Mouse (Mus musculus) adrenal gland, adult (tissue): ENCODE measurements around the gene 1810055G02Rik.
A peak's percentile ranks its signal among the peaks of the same experiment; 100 is the strongest.

Source experiments
- DNase-seq, 2 experiments: peaks; one replicate each; pipeline ENCODE4 v3.0.0; 2022 to 2023; ENCODE audit warnings: low spot score in 1 of 2; ENCODE audit not compliant: inconsistent age in 2 of 2

1810055G02Rik gene

DNA sequence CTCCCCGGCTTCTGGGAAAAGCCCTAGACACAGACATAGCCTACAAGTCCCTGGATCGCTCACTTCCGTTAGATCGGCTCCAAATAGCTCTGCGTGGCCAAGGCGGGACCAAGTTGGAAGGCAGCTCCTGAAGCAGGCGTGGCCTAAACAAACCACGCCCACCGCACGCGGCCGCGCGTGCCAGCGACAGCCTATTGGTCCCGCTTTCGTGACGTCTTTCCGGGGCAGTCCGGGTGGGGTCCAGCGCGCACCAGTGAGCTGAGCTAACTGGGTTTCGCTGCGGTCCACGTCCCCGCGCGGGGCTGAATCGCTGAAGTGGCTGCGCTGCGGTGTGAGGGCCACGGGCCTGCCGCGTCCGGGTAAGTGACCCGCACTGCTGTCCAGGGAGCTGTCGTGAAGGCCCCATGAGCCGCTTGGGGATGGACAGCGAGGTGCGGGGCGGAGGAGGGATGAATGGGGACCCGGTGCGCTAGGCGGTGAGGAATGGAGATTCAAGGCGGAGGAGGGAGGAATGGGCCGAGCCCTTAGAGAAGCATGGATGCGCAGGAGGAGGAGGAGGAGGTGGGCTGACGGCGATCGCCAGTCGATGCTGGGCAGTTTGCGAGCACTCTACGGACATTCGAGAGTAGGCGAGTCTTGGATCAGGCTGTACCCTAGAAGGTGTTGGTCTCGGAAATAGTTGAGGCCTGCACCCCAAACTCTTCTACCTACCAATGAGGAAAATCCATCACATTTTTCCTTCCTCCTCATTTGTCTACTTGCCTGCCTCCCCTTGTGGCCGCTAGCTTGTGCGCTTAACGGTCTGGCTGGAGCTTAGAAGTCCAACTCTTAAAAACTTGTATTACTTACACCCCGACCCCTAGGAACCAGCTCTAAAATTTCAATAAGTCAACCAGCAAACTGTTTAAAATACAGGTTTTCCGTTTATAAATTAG lies at the start of gene 1810055G02Rik:
TSS of gene 1810055G02Rik (plus strand) at position 216 of the 935 bp plus-strand sequence.
- DNase-seq: peak; percentile 99

DNA sequence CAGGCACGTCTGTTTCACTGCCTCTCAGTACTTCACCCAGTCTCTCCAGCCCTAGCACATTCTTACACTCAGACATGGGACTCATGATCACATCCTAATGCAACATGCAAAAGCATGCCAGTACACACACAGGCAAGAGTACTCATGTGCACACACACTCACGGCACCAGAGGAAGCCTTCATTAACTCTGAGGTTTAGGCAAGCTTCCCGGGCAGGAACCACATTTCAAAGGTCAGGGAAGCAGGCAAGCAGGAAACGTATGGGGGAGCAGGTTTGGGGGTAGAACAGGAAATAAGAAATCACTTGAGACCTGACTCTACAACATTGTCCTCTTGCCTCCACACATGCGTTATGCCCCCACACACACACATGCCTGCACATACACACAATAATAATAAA lies 42.6 kb upstream of the 1810055G02Rik start:
- DNase-seq: peak; percentile 45 to 75

DNA sequence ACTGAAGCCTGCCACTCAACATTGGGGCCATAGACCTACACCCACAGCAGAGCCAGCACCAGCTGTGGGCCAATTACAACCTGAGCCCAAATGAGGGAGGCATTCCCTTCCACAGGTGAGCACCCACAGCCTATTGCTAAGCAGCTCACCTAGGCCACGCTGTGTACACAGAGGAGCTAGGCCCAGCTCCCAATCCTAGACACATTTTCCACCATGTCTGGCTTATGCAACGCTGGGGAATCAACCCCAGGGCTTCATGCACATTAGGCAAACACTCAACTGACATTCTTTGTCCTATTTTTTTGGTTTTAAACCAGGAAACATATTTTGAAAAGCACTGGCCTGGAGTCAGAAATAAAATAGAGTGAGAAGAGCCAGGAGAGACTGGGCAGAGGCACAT lies 41.5 kb upstream of the 1810055G02Rik start:
- DNase-seq: no peak

DNA sequence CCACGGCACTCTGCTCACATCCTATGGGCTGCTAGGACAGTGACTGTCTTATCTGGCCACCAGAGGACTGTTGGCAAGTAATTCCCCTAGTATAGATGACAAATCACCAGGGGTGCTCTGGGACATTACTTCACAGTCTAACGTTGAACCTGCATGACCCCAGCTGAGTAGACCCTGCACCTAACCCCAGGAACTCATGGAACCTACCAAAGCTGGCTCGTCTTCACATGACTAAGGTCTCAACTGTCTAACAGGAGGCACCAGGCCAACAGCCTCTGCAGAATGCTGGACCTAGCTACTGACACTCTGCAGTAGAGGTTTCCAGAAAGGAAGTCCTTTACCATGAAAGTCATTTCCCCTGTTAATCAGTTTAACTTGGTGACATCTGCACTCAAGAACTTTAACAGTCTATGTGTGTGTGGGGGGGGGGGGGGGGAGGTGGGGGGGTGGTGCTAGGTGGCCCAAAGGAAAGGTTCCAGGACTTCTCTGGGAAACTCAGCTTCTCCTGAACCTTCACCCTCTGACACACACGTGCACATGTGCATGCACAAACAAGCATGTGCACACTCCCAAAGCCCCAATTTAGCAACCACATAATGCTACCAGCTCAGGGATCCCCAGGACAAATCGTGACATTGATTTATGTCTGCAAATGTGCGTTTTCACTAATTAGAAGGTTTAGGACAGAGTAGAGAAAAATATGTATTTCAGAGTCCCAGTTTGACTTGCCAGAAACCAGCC lies 40.8 kb upstream of the 1810055G02Rik start:
- DNase-seq: peak; percentile 63 to 75

DNA sequence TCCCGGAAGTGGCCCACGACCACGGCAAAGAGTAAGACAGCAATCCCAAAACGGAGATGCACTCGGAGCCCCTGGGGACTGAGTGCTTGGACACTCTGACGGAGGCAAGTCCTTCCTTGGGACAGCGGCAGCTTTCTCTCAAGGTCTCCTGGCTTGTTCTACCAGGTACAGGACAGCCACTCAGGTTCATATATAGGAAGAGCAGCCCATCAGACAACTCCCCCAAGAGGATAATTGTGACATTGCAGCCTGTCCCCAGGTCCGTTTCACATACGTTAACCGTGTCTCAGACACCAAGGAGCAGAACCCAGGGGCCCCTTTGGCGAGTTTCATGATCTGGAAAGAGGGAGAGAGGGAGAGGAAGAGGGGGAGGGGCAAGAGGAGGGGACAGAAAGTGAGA lies 40.1 kb upstream of the 1810055G02Rik start:
- DNase-seq: peak in 1 of 2 experiments; percentile 21

DNA sequence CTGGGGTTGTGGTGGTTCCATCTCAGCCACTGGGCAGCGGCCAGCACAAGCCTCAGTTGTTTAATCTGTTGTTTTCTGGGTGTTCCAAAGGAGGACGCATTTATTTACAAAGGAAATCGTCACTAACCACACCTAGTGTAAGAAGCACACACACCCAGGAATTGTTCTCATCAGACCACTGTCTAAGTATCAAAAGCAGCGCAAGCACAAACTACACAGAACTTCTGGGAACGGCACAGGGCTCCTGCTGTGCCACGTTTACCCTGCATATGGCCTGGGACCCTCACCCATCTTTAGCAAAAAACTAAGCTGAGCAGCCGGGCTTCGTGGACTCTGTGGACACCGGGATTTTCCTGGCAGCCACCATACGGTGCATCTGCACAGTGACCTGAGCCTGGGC lies 39.5 kb upstream of the 1810055G02Rik start:
- no peak for DNase-seq

DNA sequence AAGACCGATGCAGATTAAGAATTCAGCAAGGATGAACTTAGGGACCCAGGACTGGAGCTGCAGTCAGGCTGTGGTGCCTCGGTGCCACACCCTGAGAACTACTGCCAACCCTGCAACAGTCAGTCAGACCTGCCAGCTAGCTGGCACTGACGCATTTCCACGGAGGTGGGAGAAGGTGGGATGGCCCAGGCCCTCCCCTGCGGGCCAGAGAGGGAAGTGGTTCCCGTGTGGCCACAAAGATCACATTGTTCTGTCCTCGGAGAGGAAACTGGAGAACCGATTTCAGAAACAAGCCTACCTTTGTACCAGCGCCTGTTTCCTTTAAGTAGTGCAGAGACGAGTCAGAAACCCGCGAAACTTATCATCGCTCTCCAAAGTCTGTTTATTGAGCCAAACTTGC lies 39.0 kb upstream of the 1810055G02Rik start:
- DNase-seq: peak; percentile 69 to 80

DNA sequence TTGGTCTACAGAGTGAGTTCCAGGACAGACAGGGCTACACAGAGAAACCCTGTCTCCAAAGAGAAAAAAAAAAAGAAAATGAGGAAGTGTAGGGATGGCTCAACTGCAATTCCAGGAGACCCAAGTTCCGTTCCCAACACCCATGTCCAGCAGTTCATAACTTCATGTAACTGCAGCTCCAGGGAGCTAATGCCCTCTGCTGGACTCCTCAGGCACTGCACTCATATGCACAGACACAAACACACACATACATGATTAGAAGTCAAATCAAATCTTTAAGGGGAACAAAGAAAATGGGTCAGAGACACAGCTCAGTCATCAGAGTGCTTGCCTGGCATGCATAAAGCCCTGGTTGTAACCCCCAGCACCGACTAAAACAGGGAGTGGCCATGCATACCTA lies 34.9 kb upstream of the 1810055G02Rik start:
- DNase-seq: peak in 1 of 2 experiments; percentile 44

DNA sequence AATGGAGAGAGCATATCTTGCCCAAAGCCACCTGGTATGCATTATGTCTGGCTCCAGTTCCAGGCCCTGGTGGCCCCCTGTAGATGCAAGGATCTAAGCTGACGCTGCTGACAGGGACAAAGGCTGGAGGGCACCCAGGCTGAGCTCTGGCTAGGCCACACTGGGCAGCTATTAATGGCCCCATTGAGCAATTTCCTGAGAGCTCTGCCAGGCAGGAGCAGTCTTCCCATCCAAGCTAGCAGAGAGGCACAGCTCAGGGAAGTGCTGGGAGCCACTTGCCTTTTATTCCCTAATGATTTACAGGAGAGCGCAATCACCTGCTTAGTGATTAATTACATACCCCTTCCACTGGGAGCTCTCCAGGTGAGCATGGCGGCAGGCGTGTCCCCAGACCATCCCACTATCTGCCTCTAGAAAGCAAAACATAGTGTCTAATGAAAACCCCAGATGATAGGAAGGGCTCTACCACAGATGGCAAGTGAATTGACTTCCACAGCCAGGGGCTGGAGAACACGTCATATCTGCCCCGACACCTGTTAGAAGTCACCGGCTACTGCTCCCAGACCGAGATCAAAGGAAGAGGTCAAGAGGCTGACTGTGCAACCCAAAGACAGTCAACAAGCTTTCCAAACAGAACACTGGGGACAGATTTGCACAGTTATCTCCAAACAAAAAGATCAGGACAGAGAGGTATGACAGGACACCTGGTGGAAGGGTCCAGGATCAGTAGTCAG lies 33.8 kb upstream of the 1810055G02Rik start:
- peak; percentile 55 to 86 for DNase-seq

DNA sequence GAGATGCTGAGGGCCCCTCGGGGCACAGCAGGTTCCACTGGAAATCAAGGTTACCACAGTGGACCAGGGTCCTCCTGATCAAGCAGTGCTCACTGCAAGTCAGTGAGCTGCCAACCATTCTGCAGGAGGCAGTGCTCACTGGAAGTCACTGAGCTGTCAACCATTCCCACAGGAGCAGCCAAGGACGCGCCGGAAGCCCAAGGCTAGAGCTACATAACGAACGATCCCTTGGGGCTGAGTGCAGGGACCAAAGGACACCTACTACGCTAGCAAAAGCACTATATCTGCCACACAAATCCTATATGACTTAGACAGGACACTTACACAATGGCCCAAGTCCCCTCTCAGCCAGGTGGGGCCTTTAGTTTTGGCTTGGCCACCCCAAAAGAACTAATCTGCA lies 27.4 kb upstream of the 1810055G02Rik start:
- DNase-seq: peak; percentile 86 to 93

DNA sequence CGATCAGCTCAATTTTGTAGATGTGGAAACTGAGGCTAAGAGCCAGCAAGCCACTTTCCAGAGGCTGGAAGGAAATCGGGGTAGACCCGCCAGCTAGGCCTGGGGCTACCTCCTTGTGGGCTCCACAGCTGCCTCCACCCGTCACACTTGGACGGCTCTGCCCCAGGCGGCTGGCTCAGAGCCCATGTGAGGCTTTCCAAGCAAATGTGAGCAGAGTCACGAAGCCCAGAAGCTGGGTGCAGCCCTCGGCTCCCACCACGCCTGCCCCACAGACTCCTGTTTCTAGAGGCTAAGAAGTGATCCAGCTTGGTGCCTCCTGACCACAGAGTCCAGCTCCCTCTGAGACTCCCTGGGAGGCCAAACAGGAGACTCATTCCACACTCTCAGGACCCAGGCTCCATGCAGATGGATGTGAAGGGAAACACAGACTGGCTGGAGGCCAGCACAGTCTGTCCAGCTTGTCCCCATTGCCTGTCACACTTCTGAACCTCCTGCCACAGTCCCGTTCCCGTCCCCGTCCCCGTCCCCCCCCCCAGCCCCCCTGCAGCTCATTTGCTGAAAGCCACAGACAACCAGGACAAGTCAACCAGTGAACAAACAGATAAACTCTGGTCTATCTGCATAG lies 26.7 kb upstream of the 1810055G02Rik start:
- peak; percentile 85 to 95 for DNase-seq

DNA sequence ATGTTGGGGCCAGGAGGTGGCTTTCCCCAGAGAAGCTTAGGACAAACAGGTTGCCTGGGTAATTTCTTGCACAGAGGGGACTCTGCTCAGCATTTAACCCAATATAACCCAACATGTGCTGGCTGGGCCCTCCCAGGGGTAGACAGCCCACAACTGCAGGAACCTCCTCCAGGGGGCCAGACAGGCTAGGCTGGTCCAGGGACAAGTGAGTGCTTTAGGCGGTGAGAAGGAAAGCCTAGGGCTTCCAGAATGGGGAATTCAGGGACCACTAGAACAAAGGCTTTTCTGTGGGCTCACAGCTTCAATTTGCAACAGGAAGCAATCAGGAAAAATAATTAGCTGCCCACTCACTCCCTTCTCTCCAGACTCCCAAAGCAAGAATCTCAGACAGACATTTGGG lies 23.7 kb upstream of the 1810055G02Rik start:
- DNase-seq: peak in 1 of 2 experiments; percentile 51

DNA sequence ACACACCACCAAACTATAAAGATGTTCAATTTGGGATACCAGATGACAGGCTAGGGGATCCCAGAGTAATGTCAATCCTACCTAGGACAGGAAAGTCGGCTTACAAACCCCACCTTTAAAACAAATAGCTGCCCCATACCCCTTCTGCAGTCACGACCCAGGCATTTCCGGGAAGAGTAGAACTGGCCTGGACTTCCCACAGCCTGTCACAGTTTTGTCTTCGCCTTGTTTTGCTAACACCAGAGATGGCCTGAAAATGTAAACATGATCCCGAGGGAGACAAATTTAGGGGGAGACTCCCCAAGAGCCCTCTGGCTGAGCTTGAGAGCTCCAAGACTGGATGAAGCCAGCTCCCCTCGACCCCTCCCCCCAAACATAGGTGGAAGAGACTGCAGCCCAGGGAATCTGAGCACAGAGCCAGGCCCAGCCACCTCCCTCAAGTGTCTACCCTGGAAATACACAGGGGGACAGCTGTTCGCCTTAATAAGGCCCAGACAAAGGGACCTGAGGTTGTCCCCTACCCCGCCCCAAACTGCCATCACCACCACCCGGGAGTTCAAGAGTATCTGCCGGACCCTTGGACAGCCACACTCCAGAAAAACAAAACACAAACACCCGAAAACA lies 23.0 kb upstream of the 1810055G02Rik start:
- DNase-seq: peak in 1 of 2 experiments; percentile 79

DNA sequence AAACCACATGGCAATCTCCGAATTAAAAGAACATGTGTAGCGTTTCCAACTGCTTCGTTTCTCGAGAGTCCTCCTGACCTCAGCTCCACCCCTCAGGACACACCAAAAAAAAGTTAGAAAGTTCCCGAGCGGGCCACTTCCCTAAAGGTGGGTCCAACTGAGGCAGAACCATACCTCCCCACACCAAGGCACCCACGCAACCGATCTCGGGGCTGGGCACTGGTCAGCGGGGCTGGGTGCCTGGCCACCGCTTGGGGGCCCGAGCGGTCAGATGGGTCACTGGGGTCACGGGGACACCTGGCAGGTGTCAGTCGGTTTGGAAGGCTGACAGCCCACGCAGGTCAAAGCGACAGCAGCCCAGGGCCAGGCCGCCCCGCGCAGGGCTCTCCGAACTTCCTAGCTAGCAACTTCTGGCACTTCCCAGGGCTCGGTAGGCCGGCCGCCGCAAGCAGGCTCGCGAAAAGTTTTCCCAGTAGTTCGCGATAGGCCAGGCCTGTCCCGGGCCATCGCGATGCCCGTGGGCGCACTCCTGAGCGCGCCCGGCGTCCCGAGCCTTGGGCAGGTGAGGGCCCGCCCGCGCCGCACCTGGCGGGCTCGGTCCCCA lies 22.4 kb upstream of the 1810055G02Rik start:
- DNase-seq: peak; percentile 62 to 81

DNA sequence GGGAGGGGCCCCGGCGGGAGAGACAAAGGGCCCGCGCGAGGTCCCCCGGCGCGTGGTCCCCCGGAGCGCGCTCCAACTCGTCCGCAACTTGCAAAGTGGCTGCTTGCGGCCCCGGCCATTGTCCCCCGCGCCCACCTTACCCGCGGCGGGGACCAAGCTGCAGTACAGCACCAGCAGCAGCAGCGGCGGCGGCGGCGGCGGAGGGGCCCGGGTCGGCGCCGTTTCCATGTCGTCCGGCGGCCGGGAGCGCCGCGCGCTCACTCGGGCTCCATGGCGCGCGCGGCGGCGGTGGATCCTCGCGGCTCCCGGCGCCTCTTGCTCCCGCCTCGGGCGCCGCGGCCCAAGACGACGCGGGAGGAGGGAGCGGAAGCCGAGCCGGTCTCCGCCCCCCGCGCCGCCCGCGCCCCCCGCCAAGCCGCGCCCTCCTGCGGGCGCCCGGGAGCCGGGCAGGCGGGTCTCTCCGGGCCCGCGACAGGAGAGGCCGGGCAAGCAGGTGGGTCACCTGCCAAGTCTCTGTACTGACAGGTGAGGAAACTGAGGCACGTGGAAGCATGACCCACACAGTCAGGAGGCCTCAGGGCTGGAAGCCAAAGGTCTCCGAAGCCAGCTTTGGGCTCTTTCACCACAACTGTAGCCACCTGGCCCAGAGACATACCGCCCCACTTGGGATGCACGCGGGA lies 21.7 kb upstream of the 1810055G02Rik start, which contains the start of gene Lrp5:
TSS of gene Lrp5 (minus strand) at position 350 of the 680 bp plus-strand sequence.
- DNase-seq: peak; percentile 82 to 90

DNA sequence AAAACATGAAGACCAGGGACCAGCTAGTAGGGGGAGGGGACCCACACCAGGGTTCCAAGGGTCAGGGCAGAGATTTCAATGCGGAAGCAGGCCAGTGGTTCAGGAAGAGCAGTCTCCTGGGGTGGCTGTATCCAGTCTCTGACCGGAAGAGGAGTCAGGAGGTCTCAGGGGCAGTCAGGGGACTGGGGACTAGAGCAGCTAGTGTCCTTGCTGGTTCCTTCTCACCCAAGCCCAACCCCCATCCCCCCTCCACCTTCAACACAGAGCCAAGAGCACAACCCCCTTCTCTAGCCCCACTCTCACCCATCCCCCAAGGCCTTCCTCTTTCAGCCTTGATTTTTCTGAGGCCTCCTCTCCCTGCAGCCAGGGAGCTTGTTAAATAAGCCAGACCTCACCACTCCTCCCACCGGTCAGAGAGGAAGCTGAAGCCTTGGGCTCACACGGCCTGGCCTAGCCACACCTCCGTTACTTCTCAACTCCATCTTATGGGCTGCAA lies 20.4 kb upstream of the 1810055G02Rik start:
- peak; percentile 63 to 80 for DNase-seq

DNA sequence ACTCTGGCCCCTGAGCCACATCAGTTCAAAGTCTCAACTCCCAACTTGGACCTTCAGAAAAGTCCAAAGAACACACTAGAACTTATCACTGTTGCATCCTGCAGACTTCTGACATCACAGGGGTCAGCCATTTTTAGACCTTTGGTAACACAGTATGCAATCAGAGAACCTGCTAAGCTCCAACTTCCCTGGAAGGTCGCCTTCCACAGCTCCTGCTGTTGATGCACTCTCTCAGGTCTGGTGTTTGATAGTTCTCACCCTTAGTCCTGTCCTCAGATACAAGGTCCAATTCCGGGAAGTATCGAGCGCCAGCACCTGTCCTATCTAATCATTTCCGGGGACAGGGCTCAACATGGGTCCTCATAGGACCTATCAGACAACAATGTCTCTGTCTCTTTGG lies 16.8 kb upstream of the 1810055G02Rik start:
- peak in 1 of 2 experiments; percentile 26 for DNase-seq

DNA sequence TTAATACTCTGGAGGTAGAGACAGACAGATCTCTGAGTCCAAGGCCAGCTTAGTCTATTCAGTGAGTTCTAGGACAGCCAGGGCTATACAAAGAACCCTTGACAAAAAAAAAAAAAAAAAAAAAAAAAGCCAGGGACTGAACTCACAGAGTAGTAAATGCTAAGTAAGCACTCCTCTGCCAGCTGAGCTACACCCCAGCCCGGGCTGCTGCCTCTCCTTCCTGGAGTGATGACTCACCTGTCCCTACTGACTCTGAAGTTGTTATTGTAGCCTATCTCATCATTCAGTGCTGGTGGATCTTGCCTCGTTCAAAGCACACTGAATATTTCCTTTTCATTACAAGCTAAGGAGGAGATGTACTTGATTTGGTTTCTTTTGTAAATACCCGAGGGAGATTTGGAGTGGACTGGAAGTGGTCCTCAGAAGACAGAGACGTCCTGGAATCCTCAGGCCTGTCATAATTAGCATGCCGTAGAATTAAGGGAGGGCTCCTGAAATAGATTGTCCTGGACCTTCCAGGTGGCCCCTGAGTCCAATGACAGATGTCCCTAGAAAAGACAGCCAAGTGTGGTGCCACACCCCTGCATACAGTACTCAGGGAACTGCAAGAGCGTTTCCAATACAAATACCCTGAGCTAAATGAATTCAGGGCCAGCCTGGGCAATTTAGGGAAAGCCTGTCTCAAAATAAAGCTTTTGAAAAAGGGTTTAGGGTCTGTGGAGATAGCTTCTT lies 15.5 kb upstream of the 1810055G02Rik start:
- peak; percentile 65 to 74 for DNase-seq
